Mouse (Mus musculus): Measurements from ENCODE around the gene Rpl31.

GRCm38 (mm10) chr1:39381017-39381416 lies 13.4 kb downstream of the Rpl31 start:
- TF ChIP-seq CTCF (IDR thresholded peaks at IDR 0.05; ENCODE audit: low read depth) (no peak), EP300 (optimal IDR thresholded peaks at IDR 0.05) (no peak)
